11 mouse cellular contexts compared by ENCODE assay signal in genomic region chr5:121928362-121929000, GRCm38 (mm10).
DNase-seq lines count a peak whose midpoint lies in the region; ATAC-seq and TF ChIP-seq lines count a peak whose summit lies in the region.
"Had no signal": no experiment of that assay in that cellular context is flagged by ENCODE, and none has a peak within 500 bp of the region (broad histone marks: within the 10 kb centered on the region; RNA-seq: fewer than 3 reads in every experiment).

No protein-coding gene starts in this region.

- peak; percentile 64 for DNase-seq in kidney, postnatal 10 days
- DNase-seq in kidney, adult 2 months, result no peak
- DNase-seq in embryo, embryonic 10.5 days (ENCODE audit: low spot score), result peak; percentile 38
- peak; percentile 57 for DNase-seq in midbrain, embryonic 14.5 days
- no peak for DNase-seq in heart, postnatal 36 days
- DNase-seq in cerebellum, postnatal 25 days, result no peak
- no peak for DNase-seq in urinary bladder, adult 18-20 months (ENCODE audit: low spot score in 2 of 2)
- DNase-seq: gastrocnemius, postnatal 25 days had no signal

- H3K4me3 ChIP-seq in kidney, adult 2 months (ENCODE audit: insufficient read depth, low read depth, low read length), result no peak overlapping the region
- H3K4me3 ChIP-seq in hindbrain, embryonic 15.5 days, result no peak overlapping the region
- H3K4me3 ChIP-seq in midbrain, embryonic 14.5 days (replicated peaks; ENCODE audit: low read depth, low read length), result no peak overlapping the region
- H3K4me3 ChIP-seq: embryonic facial prominence, embryonic 13.5 days; limb, embryonic 13.5 days had no signal

- no peak overlapping the region for H3K4me2 ChIP-seq in hindbrain, embryonic 15.5 days
- H3K4me2 ChIP-seq in midbrain, embryonic 14.5 days (ENCODE audit: low read length), result no peak overlapping the region
- H3K4me2 ChIP-seq: embryonic facial prominence, embryonic 13.5 days; limb, embryonic 13.5 days had no signal

- intact Hi-C loops in heart, postnatal 36 days (cut with DNase I), result no loop called here

- TF ChIP-seq POLR2A in kidney, adult 2 months (IDR thresholded peaks at IDR 0.05; ENCODE audit: low read depth, low read length), result no peak

- 50% methylated on average over 16 of the region's 17 CpGs for WGBS in kidney, adult 2 months
- WGBS in hindbrain, embryonic 15.5 days, result 37% methylated on average over 15 of the region's 17 CpGs
- 44% methylated on average over 17 of the region's 17 CpGs for WGBS in midbrain, embryonic 14.5 days

- no peaks in the 10 kb centered on the region for H3K9me3 ChIP-seq in hindbrain, embryonic 15.5 days
- H3K9me3 ChIP-seq in midbrain, embryonic 14.5 days (ENCODE audit: control insufficient read depth, low read length), result no peaks in the 10 kb centered on the region
- H3K9me3 ChIP-seq: embryonic facial prominence, embryonic 13.5 days; limb, embryonic 13.5 days had no signal

- TF ChIP-seq CTCF in kidney, adult 2 months (conservative IDR thresholded peaks at IDR 0.05; ENCODE audit: insufficient read depth, insufficient read length, low read depth, low read length), result no peak

- no peaks in the 10 kb centered on the region for H3K4me1 ChIP-seq in kidney, adult 2 months (ENCODE audit: control insufficient read depth, insufficient read depth, low read length)
- H3K4me1 ChIP-seq in hindbrain, embryonic 15.5 days (replicated peaks), result peaks cover 67% of the 10 kb centered on the region
- peaks cover 44% of the 10 kb centered on the region for H3K4me1 ChIP-seq in midbrain, embryonic 14.5 days (ENCODE audit: control insufficient read depth, insufficient read depth, low read length)

- no peak overlapping the region for H3K27ac ChIP-seq in kidney, adult 2 months (ENCODE audit: insufficient read depth, low read depth, low read length)
- peak overlapping the region; percentile 10; the same call in 1 of the 2 replicates for H3K27ac ChIP-seq in hindbrain, embryonic 15.5 days (replicated peaks)
- peak overlapping the region; percentile 9; the same call in 1 of the 2 replicates for H3K27ac ChIP-seq in midbrain, embryonic 14.5 days (replicated peaks; ENCODE audit: low read depth, low read length)
- H3K27ac ChIP-seq: embryonic facial prominence, embryonic 13.5 days; limb, embryonic 13.5 days had no signal

- ATAC-seq in hindbrain, embryonic 15.5 days (ENCODE audit: low FRiP score, low read depth), result no peak
- ATAC-seq in midbrain, embryonic 14.5 days (ENCODE audit: low FRiP score, low TSS enrichment), result no peak

- H3K36me3 ChIP-seq in kidney, adult 2 months (ENCODE audit: control insufficient read depth, insufficient read depth, low read length), result no peaks in the 10 kb centered on the region
- no peaks in the 10 kb centered on the region for H3K36me3 ChIP-seq in hindbrain, embryonic 15.5 days
- no peaks in the 10 kb centered on the region for H3K36me3 ChIP-seq in midbrain, embryonic 14.5 days (ENCODE audit: control insufficient read depth, insufficient read depth, low read length)
- H3K36me3 ChIP-seq: embryonic facial prominence, embryonic 13.5 days; limb, embryonic 13.5 days had no signal

- no peaks in the 10 kb centered on the region for H3K27me3 ChIP-seq in kidney, adult 2 months (replicated peaks; ENCODE audit: control insufficient read depth, insufficient read depth, low read length)
- no peaks in the 10 kb centered on the region for H3K27me3 ChIP-seq in hindbrain, embryonic 15.5 days
- no peaks in the 10 kb centered on the region for H3K27me3 ChIP-seq in midbrain, embryonic 14.5 days (ENCODE audit: control insufficient read depth, insufficient read depth, low read length)

- H3K9ac ChIP-seq in hindbrain, embryonic 15.5 days, result no peak overlapping the region
- H3K9ac ChIP-seq in midbrain, embryonic 14.5 days (replicated peaks; ENCODE audit: low read length), result peak overlapping the region; percentile 31; the same call in 1 of the 2 replicates
- H3K9ac ChIP-seq: embryonic facial prominence, embryonic 13.5 days; limb, embryonic 13.5 days had no signal

Comparison
In these comparisons a context has a peak if more than half of its experiments do, and no peak if none do; other contexts are left out.
1. DNase-seq: peak in kidney, postnatal 10 days (single experiment), embryo, embryonic 10.5 days (single experiment) and midbrain, embryonic 14.5 days (single experiment); none in kidney, adult 2 months (single experiment), heart, postnatal 36 days (0 of 2), cerebellum, postnatal 25 days (0 of 2) and urinary bladder, adult 18-20 months (0 of 2).